Mouse (Mus musculus) liver, adult 2 months (tissue): ENCODE measurements around the gene Prph. TPM values are rescaled to one million over a fixed set of nuclear protein-coding genes. Genes with fewer than 3 reads are reported as not detected.
"Not testable (repeated sequence)": the region's sequence is repeated elsewhere in the genome, so short reads cannot be mapped to it uniquely, and the experiment has no call there.

Experiments
- DNase-seq: peaks from one replicate; pipeline ENCODE4 v3.0.0-alpha.2; 2011; ENCODE audit warnings: low read depth, low spot score; ENCODE audit errors: extremely low read depth
- H3K27ac ChIP-seq: fragments of 200-500 bp; replicated peaks from 2 replicates; pipeline ENCODE4 v1.5.1; 2012; ENCODE audit warnings: low read depth, mild to moderate bottlenecking, control low read depth, inconsistent platforms, low read length; ENCODE audit not compliant: insufficient read depth
- H3K27me3 ChIP-seq: fragments of 200-500 bp; 2 replicates; pipeline ENCODE4 v1.6.1; 2012; ENCODE audit warnings: mild to moderate bottlenecking, moderate library complexity, low read length, inconsistent platforms; ENCODE audit not compliant: control insufficient read depth, insufficient read depth
- H3K36me3 ChIP-seq: fragments of 200-500 bp; 2 replicates; pipeline ENCODE4 v1.6.1; 2012; ENCODE audit warnings: low read length, inconsistent platforms; ENCODE audit not compliant: control insufficient read depth, insufficient read depth
- H3K4me1 ChIP-seq: fragments of 200-500 bp; 2 replicates; pipeline ENCODE4 v1.6.1; 2011; ENCODE audit warnings: low read length; ENCODE audit not compliant: control insufficient read depth, insufficient read depth
- H3K4me3 ChIP-seq: fragments of 200-500 bp; 2 replicates; pipeline ENCODE4 v1.5.1; 2011; ENCODE audit warnings: low read depth, mild to moderate bottlenecking, control low read depth, low read length, moderate library complexity; ENCODE audit not compliant: insufficient read depth
- H3K79me2 ChIP-seq: fragments of 200-500 bp; 2 replicates; pipeline ENCODE4 v1.6.1; 2012; ENCODE audit warnings: inconsistent platforms, mild to moderate bottlenecking, low read length, moderate library complexity; ENCODE audit not compliant: control insufficient read depth, insufficient read depth
- H3K9ac ChIP-seq: fragments of 200-500 bp; 2 replicates; pipeline ENCODE4 v1.6.1; 2012; ENCODE audit warnings: low read depth, mild to moderate bottlenecking, control low read depth, inconsistent platforms, low read length
- CTCF ChIP-seq: fragments of 200-500 bp; IDR thresholded peaks from 2 replicates; pipeline ENCODE4 v1.5.1; 2011; ENCODE audit warnings: low read depth, low read length, control low read depth
- POLR2A ChIP-seq: fragments of 200-500 bp; IDR thresholded peaks from 2 replicates; pipeline ENCODE4 v1.6.1; 2011; ENCODE audit warnings: low read length, control low read depth; ENCODE audit not compliant: insufficient read depth; ENCODE audit errors: extremely low read depth
- WGBS: fragments of 180-500 bp; shearing (Covaris S2); methylation state at CpG from one replicate; pipeline ENCODE4 v1.1.7; 2018; 5-methylcytosine and 5-hydroxymethylcytosine counted together
- polyA plus RNA-seq: library from polyadenylated mRNA; depleted of rRNA; stranded (reverse); fragments of >200 nt; gene quantifications from 2 replicates; pipeline ENCODE4 v1.2.3, GENCODE M21; 2012
- total RNA-seq: library from RNA; depleted of rRNA; stranded (reverse); fragments of >200 nt; gene quantifications from 2 replicates; pipeline ENCODE4 v1.2.3, GENCODE M21; 2014

Gene Prph
- total and polyA plus RNA-seq, 2 experiments: 0.09 TPM

DNA sequence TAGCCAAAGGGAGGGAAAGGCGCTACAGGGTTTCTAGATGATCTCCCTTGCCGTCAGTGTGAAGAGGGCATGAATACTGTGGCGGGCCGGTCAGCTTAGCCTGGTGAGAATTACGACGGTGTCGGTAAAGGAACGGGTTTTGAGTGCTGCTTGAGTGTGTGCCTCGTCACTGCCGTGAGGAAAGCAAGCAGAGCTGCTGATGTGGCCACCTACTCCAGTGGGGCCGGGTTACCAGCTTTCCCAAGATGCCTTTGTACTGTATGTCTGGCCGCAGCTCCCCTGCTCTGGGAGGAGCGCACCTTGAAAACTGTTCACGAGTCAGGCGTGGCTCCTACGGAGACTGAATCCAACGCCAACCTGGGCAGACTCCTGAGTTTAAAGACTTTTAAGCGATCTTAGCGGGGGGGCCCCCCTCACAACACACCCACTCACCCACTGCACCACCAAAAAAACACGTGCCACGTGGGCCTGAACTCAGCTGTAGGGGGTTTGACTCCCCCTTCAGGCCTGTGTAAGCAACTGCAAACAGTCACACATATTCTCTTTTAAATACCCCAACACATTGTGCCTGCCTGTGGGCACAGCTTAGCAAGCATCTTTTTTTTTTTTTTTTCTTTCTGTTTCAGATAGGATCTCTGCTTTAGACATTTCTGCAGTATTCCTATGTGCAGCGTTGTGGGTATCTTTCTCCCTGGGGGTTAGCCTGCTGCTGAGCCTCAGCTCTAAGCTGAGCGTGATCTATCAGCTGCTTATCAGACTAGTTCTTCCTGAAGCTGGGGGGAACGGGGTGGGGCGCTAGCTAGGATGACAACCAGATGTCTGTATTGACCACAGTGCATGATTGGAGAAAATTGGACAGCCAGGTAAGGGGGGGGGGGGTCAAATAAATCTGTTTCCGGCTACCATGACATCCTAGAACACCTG is 14.7 kb upstream of the Prph start:
- TF ChIP-seq POLR2A: no peak
- peak; percentile 29 for TF ChIP-seq CTCF
- Histone ChIP-seq H3K27me3 (no peaks in the 10 kb centered on the region), H3K4me1 (peaks cover 39% of the 10 kb centered on the region), H3K36me3 (peaks cover 5% of the 10 kb centered on the region; the same call in 1 of the 2 replicates), H3K9ac (no peak overlapping the region), H3K4me3 (no peak overlapping the region), H3K79me2 (no peaks in the 10 kb centered on the region), H3K27ac (no peak overlapping the region)
- WGBS: 77% methylated on average over 26 of the region's 26 CpGs
- DNase-seq: no peak

DNA sequence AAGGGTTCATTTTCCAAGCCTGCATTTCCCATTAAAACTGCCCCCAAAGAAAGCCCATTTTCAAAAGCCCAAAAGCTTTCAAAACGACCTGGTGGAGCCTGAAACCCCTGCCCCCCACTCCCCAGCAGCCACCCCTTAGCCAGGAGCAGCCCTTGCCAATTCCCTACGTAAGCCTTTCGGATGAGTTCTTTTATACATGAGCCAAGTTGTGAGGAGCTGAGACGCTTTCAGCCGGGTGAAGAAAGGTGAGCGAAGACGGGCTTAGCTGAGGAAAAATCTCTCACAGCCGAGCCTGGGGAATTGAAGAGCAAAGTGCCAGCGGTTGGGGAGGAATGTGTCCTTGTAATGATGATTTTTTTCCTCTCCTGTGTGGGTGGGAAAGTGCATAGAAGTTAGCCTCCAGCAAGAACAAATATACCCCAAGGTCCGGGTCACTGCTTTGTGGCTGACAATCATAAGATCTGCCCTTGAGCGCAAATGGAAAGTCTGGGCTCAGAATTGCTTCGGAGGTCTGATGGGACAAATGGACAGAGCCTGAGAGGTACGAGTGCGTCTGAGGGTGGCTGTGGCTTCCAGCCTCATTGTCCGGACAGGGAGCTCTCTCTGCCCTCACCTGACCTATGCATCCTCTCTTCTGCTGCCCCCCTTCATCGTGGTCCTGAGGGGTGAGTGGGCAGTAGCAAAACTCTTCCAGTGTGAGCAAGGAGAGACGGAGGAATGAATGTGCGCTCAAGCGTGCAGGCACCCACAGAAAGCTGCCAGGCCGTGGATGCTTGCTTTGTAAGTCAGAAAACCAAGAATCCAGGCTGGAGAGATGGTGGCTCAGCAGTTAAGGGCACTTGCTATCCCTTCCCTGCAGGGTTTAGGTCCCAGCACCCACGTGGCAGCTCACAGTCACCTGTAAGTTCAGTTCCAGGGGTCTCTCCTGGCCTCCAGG is 13.8 kb upstream of the Prph start:
- TF ChIP-seq CTCF: no peak
- TF ChIP-seq POLR2A: no peak
- H3K27me3 ChIP-seq: no peaks in the 10 kb centered on the region
- H3K9ac ChIP-seq: peak overlapping the region; percentile 19; the same call in 1 of the 2 replicates
- peak; percentile 49 for DNase-seq
- 26% methylated on average over 21 of the region's 21 CpGs for WGBS
- H3K27ac ChIP-seq: no peak overlapping the region
- H3K36me3 ChIP-seq: peaks cover 2% of the 10 kb centered on the region; the same call in 1 of the 2 replicates
- H3K4me3 ChIP-seq: no peak overlapping the region
- H3K79me2 ChIP-seq: no peaks in the 10 kb centered on the region
- H3K4me1 ChIP-seq: peaks cover 37% of the 10 kb centered on the region

DNA sequence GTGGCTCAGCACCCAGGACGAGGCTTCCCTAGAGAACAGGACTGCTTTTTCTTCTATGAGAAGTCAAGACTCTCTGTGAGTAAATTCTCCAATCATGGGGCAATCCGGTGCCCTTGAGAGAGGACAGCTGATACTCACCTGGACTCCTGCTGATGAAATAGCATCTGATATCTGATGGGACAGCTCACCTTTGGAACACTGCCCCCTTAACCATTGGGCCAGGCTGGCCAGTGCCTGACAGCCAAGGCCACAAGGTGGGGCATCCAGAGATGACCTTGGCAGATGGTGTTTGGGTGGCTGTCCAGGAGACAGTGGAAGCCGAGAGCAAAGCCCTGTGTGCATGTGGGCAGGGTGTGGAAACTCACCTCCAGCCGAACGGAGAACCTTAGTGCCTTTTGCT is 12.6 kb upstream of the Prph start:
- peaks cover 35% of the 10 kb centered on the region for H3K4me1 ChIP-seq
- peak; percentile 98 for DNase-seq

DNA sequence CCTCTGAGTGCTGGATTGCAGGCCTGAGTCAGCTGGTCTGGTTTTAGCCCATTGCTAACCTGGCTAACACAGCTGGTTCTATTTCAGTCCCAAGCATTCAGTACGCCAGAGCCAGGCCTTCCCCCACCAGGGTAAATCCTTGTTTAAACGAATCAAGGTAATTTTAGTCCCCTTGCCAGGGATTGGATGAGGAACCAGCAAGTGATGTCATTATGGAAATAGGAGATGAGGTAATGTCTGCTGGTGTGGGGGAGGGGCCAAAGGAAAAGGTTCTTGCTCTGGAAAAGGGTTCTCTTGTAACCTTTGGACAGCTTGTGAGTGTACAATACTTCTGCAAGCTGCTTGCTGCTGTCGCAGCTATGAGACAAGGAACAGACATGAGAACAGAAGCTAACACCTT is 10.1 kb upstream of the Prph start:
- H3K4me1 ChIP-seq: peaks cover 35% of the 10 kb centered on the region
- no peaks in the 10 kb centered on the region for H3K27me3 ChIP-seq
- H3K9ac ChIP-seq: no peak overlapping the region
- H3K79me2 ChIP-seq: no peaks in the 10 kb centered on the region
- TF ChIP-seq POLR2A (no peak), CTCF (no peak)
- no peaks in the 10 kb centered on the region for H3K36me3 ChIP-seq
- H3K27ac ChIP-seq: peak overlapping the region; percentile 11
- DNase-seq: peak; percentile 89
- WGBS: 15% methylated on average over 3 of the region's 3 CpGs
- no peak overlapping the region for H3K4me3 ChIP-seq

More for the DNA sequence above, 12.6 kb upstream of the Prph start:
- H3K36me3 ChIP-seq: no peaks in the 10 kb centered on the region; the same call in 1 of the 2 replicates
- H3K9ac ChIP-seq: no peak overlapping the region
- no peak overlapping the region for H3K4me3 ChIP-seq
- H3K27me3 ChIP-seq: no peaks in the 10 kb centered on the region
- TF ChIP-seq CTCF (no peak), POLR2A (no peak)
- no peaks in the 10 kb centered on the region for H3K79me2 ChIP-seq
- peak overlapping the region; percentile 43 for H3K27ac ChIP-seq
- 27% methylated on average over 5 of the region's 5 CpGs for WGBS

DNA sequence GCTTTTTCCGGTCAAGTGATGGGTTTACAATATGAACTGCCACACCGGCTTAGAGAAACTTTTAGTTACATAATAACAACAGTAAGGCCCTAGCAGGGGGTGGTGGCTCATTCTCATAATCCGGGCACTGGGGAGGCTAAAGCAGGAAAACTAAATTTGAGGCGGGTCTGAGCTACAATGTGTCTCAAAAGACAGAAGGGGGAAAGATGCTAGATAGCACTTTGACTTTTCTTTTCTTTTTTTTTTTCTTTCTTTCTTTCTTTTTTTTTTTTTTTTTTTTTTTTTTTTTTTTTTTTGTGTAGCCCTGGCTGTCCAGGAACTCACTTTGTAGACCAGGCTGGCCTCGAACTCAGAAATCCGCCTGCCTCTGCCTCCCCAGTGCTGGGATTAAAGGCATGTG is 9.2 kb upstream of the Prph start:
- H3K4me1 ChIP-seq: peaks cover 33% of the 10 kb centered on the region
- H3K27me3 ChIP-seq, H3K36me3 ChIP-seq, DNase-seq, H3K79me2 ChIP-seq, H3K9ac ChIP-seq, H3K27ac ChIP-seq, H3K4me3 ChIP-seq: not testable (repeated sequence)
- 70% methylated on average over 6 of the region's 6 CpGs for WGBS
